Mouse (Mus musculus) kidney, embryonic 14.5 days (tissue): Measurements from ENCODE around the gene Scpep1. TPM values are rescaled to one million over a fixed set of nuclear protein-coding genes. Genes with fewer than 3 reads are reported as not detected.

Source experiments
- ATAC-seq: fragments of 200-750 bp; cut with Nextera tagmentation; 2 replicates; pipeline ENCODE4 v1.8.0; 2017; ENCODE audit warnings: moderate number of reproducible peaks, mild to moderate bottlenecking, moderate TSS enrichment, moderate library complexity; ENCODE audit not compliant: low FRiP score, low TSS enrichment
- H3K27ac ChIP-seq: fragments of 300-500 bp; sonication (generic); 2 replicates; pipeline ENCODE4 v1.5.1; 2014; ENCODE audit warnings: low read depth, mild to moderate bottlenecking, low read length, moderate library complexity, mixed read lengths
- H3K27me3 ChIP-seq: fragments of 300-500 bp; sonication (generic); 2 replicates; pipeline ENCODE4 v1.6.1; 2014; ENCODE audit warnings: mild to moderate bottlenecking, low read length; ENCODE audit not compliant: control insufficient read depth, insufficient read depth
- H3K36me3 ChIP-seq: fragments of 300-500 bp; sonication (generic); 2 replicates; pipeline ENCODE4 v1.6.1; 2014; ENCODE audit warnings: low read length, mixed read lengths; ENCODE audit not compliant: control insufficient read depth, insufficient read depth
- H3K4me1 ChIP-seq: fragments of 300-500 bp; sonication (generic); 2 replicates; pipeline ENCODE4 v1.6.1; 2014; ENCODE audit warnings: low read length, mixed read lengths; ENCODE audit not compliant: control insufficient read depth, insufficient read depth
- H3K4me2 ChIP-seq: fragments of 300-500 bp; sonication (generic); replicated peaks from 2 replicates; pipeline ENCODE4 v1.6.1; 2014; ENCODE audit warnings: low read depth, mild to moderate bottlenecking, low read length
- H3K4me3 ChIP-seq: fragments of 300-500 bp; sonication (generic); 2 replicates; pipeline ENCODE4 v1.5.1; 2014; ENCODE audit warnings: mild to moderate bottlenecking, low read length
- H3K9ac ChIP-seq: fragments of 300-500 bp; sonication (generic); 2 replicates; pipeline ENCODE4 v1.6.1; 2014; ENCODE audit warnings: low read depth, mild to moderate bottlenecking, low read length, moderate library complexity
- H3K9me3 ChIP-seq: fragments of 300-500 bp; sonication (generic); 2 replicates; pipeline ENCODE4 v1.6.1; 2016; ENCODE audit warnings: low read length; ENCODE audit not compliant: control insufficient read depth
- WGBS: fragments of 180-500 bp; shearing (Covaris S2); extraction: QIAGEN DNeasy Blood & Tissue Kit; methylation state at CpG from one replicate; pipeline ENCODE4 v1.1.7; 2014; 5-methylcytosine and 5-hydroxymethylcytosine counted together
- polyA plus RNA-seq: library from polyadenylated mRNA; unstranded; fragments of >200 nt; fragmentation: Nextera tagmentation; extraction: Ambion mirVana; gene quantifications from 2 replicates; pipeline ENCODE4 v1.2.1, GENCODE M21; 2014

Scpep1 gene
- polyA plus RNA-seq, 1 experiment from 2014 or later: 110 TPM

- H3K36me3 ChIP-seq: no peaks in the 10 kb centered on the region
- no peak overlapping the region for H3K4me2 ChIP-seq
- no peak overlapping the region for H3K27ac ChIP-seq
- no peaks in the 10 kb centered on the region for H3K27me3 ChIP-seq
- no peaks in the 10 kb centered on the region for H3K9me3 ChIP-seq
- WGBS: 88% methylated on average over 8 of the region's 8 CpGs
- no peak overlapping the region for H3K4me3 ChIP-seq
- no peak for ATAC-seq
- no peak overlapping the region for H3K9ac ChIP-seq
- H3K4me1 ChIP-seq: no peaks in the 10 kb centered on the region
Observed at GRCm38 (mm10) chr11:88909388-88910036, 45.8 kb downstream of the Scpep1 start.

DNA sequence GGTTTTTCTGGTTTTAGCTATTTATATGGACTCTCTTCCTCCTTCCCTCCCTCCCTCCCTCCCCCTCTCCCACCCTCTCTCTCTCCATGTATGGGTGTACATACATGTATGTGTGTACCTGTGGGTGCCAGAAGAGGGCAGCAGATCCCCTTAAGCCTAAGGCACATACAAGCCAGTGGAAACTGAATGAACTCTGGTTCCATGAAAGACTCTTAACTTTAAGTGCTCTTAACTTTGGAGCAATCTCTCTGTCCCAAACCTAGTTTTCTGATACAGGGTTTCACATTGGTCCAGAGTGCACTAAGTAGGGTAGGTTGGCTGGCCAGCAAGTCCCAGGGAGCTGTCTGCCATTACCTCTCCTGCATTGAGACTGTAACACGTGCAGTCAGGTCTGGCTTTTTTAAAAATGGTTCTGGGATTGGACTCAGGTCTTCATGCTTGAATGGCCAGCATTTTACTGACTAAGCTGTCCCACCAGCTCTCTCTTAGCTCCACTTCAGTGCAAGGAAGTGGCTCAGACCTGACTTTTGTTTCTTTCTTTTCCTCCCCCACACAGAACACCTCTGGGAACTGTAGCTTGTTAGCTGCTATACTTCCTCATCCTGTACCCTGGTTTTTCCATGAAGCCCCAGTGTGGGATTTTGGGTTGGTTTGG lies 46.6 kb downstream of the Scpep1 start:
- H3K9me3 ChIP-seq: no peaks in the 10 kb centered on the region
- H3K9ac ChIP-seq: no peak overlapping the region
- WGBS: 88% methylated on average over 1 of the region's 1 CpGs
- no peaks in the 10 kb centered on the region for H3K4me1 ChIP-seq
- no peak overlapping the region for H3K4me2 ChIP-seq
- no peaks in the 10 kb centered on the region for H3K27me3 ChIP-seq
- H3K36me3 ChIP-seq: no peaks in the 10 kb centered on the region
- ATAC-seq: peak; percentile 81; the same call in 1 of the 2 replicates
- H3K4me3 ChIP-seq: no peak overlapping the region
- no peak overlapping the region for H3K27ac ChIP-seq

DNA sequence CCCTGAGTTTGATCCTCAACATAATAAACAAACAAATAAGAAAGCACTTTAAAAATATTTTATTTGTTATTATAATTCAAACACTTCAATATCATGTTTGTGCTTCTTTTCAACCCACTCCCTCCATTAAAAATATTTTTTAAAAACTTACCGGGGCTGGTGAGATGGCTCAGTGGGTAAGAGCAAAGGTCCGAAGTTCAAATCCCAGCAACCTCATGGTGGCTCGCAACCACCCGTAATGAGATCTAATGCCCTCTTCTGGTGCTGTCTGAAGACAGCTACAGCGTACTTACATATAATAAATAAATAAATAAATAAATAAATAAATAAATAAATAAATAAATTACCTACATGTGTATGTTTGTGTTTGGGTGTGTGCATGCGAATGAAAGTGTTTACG lies 47.4 kb downstream of the Scpep1 start:
- ATAC-seq: no peak
- H3K36me3 ChIP-seq: no peaks in the 10 kb centered on the region
- H3K27ac ChIP-seq: no peak overlapping the region
- no peak overlapping the region for H3K9ac ChIP-seq
- no peak overlapping the region for H3K4me2 ChIP-seq
- no peaks in the 10 kb centered on the region for H3K9me3 ChIP-seq
- WGBS: 96% methylated on average over 7 of the region's 7 CpGs
- no peak overlapping the region for H3K4me3 ChIP-seq
- H3K4me1 ChIP-seq: no peaks in the 10 kb centered on the region
- no peaks in the 10 kb centered on the region for H3K27me3 ChIP-seq

GRCm38 (mm10) chr11:88905621-88906020 lies 49.6 kb downstream of the Scpep1 start:
- ATAC-seq: no peak
- Histone ChIP-seq H3K36me3 (no peaks in the 10 kb centered on the region), H3K4me3 (no peak overlapping the region), H3K9ac (no peak overlapping the region), H3K27me3 (no peaks in the 10 kb centered on the region), H3K27ac (no peak overlapping the region), H3K4me1 (no peaks in the 10 kb centered on the region), H3K4me2 (no peak overlapping the region), H3K9me3 (no peaks in the 10 kb centered on the region)
- 35% methylated on average over 2 of the region's 2 CpGs for WGBS

- Histone ChIP-seq H3K4me1 (no peaks in the 10 kb centered on the region), H3K9ac (no peak overlapping the region), H3K27ac (no peak overlapping the region), H3K9me3 (no peaks in the 10 kb centered on the region), H3K4me2 (no peak overlapping the region), H3K27me3 (no peaks in the 10 kb centered on the region), H3K4me3 (no peak overlapping the region), H3K36me3 (no peaks in the 10 kb centered on the region)
- no peak for ATAC-seq
- 77% methylated on average over 2 of the region's 2 CpGs for WGBS
Observed at GRCm38 (mm10) chr11:88904080-88904479, 51.2 kb downstream of the Scpep1 start.

- H3K4me3 ChIP-seq: no peak overlapping the region
- no peak for ATAC-seq
- no peak overlapping the region for H3K4me2 ChIP-seq
- no peak overlapping the region for H3K9ac ChIP-seq
- WGBS: 73% methylated on average over 6 of the region's 6 CpGs
- no peaks in the 10 kb centered on the region for H3K27me3 ChIP-seq
- H3K9me3 ChIP-seq: no peaks in the 10 kb centered on the region
- H3K27ac ChIP-seq: no peak overlapping the region
- H3K4me1 ChIP-seq: 0 out of 2 replicates have a peak, but pooled peaks cover 1% of the 10 kb centered on the region
- no peaks in the 10 kb centered on the region for H3K36me3 ChIP-seq
Observed at GRCm38 (mm10) chr11:88902762-88903161, 52.5 kb downstream of the Scpep1 start.

DNA sequence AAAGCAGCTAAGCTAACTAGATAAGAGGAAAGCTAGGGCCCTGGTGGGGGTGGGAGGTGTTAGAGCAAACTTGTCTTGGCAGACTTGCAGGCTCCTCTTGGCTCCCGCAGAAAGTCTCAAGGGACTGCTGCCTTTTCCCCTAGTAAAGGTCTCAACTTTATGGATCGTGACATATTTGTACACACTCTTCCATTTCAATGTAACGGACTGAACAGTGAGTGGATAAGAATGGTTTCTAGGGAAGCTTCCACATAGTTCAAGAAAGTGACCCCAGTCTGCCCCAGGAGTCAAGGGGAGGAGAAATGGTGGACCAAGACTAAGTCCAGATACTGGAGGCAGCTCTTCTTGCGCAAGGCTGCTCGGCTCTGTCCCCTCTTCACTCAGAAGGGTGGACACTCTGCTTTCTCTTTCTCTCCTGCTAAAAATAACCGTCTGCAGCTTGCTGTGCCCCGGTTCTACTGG lies 53.9 kb downstream of the Scpep1 start:
- no peaks in the 10 kb centered on the region for H3K27me3 ChIP-seq
- no peak overlapping the region for H3K4me3 ChIP-seq
- no peak overlapping the region for H3K27ac ChIP-seq
- H3K4me1 ChIP-seq: 0 out of 2 replicates have a peak, but pooled peaks cover 5% of the 10 kb centered on the region
- no peak overlapping the region for H3K4me2 ChIP-seq
- H3K9me3 ChIP-seq: no peaks in the 10 kb centered on the region
- H3K9ac ChIP-seq: no peak overlapping the region
- H3K36me3 ChIP-seq: no peaks in the 10 kb centered on the region
- 52% methylated on average over 7 of the region's 7 CpGs for WGBS
- ATAC-seq: no peak

DNA sequence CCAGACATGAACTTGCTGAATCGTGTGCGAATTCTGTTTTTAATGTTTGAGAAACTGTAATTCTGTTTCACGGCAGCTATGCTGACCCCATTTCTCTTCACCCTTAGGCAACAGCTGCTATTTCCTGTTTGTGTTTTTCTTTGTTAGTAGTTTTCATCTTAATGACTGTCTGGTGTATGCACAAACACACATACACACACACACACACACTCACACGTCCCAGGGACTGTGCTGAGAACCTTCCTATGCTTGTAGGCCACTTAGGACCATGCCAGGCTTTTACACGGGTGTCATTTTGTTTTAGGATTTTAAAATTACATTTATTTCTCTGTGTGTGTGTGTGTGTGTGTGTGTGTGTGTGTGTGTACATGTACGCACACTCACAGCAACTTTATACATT lies 55.7 kb downstream of the Scpep1 start:
- ATAC-seq: no peak
- Histone ChIP-seq H3K36me3 (no peaks in the 10 kb centered on the region), H3K27ac (no peak overlapping the region), H3K4me1 (0 out of 2 replicates have a peak, but pooled peaks cover 5% of the 10 kb centered on the region), H3K4me3 (no peak overlapping the region), H3K9ac (no peak overlapping the region), H3K9me3 (no peaks in the 10 kb centered on the region), H3K4me2 (no peak overlapping the region), H3K27me3 (no peaks in the 10 kb centered on the region)
- WGBS: 84% methylated on average over 6 of the region's 6 CpGs

DNA sequence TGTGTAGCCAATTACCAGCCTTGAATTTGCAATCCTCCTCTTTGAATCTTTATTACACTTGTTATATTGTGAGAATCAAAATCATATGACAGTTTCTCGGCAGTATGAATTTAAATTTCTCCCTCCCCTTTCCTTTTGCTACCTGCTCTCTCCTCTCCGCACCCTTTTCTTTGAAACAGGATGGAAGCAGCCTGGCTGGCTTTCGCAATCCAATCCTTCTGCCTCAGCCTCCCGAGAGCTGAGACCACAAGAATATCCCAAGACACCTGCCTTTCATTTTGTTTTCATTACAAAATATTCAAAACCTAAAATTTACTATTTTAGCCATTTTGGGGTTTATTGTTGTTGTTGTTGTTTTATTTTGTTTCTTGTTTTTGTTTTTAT lies 56.9 kb downstream of the Scpep1 start:
- Histone ChIP-seq H3K4me1 (0 out of 2 replicates have a peak, but pooled peaks cover 5% of the 10 kb centered on the region), H3K4me3 (no peak overlapping the region), H3K9me3 (no peaks in the 10 kb centered on the region), H3K9ac (no peak overlapping the region), H3K27ac (no peak overlapping the region), H3K4me2 (no peak overlapping the region), H3K36me3 (no peaks in the 10 kb centered on the region), H3K27me3 (no peaks in the 10 kb centered on the region)
- 78% methylated on average over 4 of the region's 4 CpGs for WGBS
- ATAC-seq: no peak
